ENCODE assay signal across 16 mouse cellular contexts in the genomic region with DNA sequence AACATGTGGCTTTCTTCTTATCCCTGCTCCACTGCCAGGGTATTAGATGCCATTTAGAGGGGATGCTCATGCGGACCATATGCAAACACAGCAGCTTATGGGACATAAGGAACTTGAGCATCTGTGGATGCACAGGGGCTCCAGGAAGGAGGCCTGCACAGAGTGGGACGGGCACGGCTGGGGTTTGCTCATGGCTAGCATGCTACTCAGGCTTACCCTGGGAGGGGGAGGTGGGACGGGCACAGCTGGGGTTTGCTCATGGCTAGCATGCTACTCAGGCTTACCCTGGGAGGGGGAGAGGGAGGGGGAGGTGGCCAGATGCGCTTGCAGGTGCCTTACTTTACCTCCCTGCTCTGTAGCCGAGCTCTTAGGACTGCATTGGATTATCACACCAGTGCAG. TPM values are rescaled to one million over a fixed set of nuclear protein-coding genes. Genes with fewer than 3 reads are reported as not detected.
"Had no signal": no experiment of that assay in that cellular context is flagged by ENCODE, and none has a peak within 500 bp of the region (broad histone marks: within the 10 kb centered on the region; RNA-seq: fewer than 3 reads in every experiment).

No protein-coding gene starts in this region.

- H3K27me3 ChIP-seq: neural tube, embryonic 13.5 days; neural tube, embryonic 15.5 days; stomach, embryonic 15.5 days had no signal

- DNase-seq: retina, postnatal 1 day; right cerebral cortex, adult 18-20 months; right cerebral cortex, postnatal 14 days; right cerebral cortex, postnatal 25 days; right cerebral cortex, postnatal 4 days; spleen, adult 18-20 months; thymus, adult 18-20 months; thymus, adult 2 months; thymus, postnatal 14 days; thymus, postnatal 25 days; thymus, postnatal 36 days; thymus, postnatal 4 days had no signal

- H3K4me3 ChIP-seq: neural tube, embryonic 13.5 days; neural tube, embryonic 15.5 days; stomach, embryonic 15.5 days had no signal

- H3K4me2 ChIP-seq: neural tube, embryonic 13.5 days; neural tube, embryonic 15.5 days; stomach, embryonic 15.5 days had no signal

RNA-seq across cellular contexts. Expression of a gene that starts 20.8 kb away (rescaled TPM):
- total RNA-seq: neutrophil, adult 5-6 weeks had no signal
